Mouse (Mus musculus): ENCODE results near the gene Armh2. TPM values are rescaled to one million over a fixed set of nuclear protein-coding genes. Genes with fewer than 3 reads are reported as not detected.

The Armh2 gene
- polyA plus RNA-seq, 1 experiment from 2014 or later: not detected

- no peak overlapping the region for H3K4me2 ChIP-seq (replicated peaks)
- WGBS: 71% methylated on average over 10 of the region's 10 CpGs
Measured at GRCm38 (mm10) chr13:24721502-24721901, 19.5 kb upstream of the Armh2 start.

GRCm38 (mm10) chr13:24723699-24724394, 17.2 kb upstream of the Armh2 start:
- H3K27ac ChIP-seq: no peak overlapping the region
- ATAC-seq: no peak
- H3K9ac ChIP-seq: no peak overlapping the region
- H3K9me3 ChIP-seq: no peaks in the 10 kb centered on the region
- WGBS: 74% methylated on average over 8 of the region's 8 CpGs
- no peak overlapping the region for H3K4me3 ChIP-seq (replicated peaks)
- H3K4me1 ChIP-seq (replicated peaks): no peaks in the 10 kb centered on the region
- no peaks in the 10 kb centered on the region for H3K27me3 ChIP-seq (replicated peaks)
- H3K4me2 ChIP-seq (replicated peaks): no peak overlapping the region
- H3K36me3 ChIP-seq: no peaks in the 10 kb centered on the region

More at GRCm38 (mm10) chr13:24721502-24721901, 19.5 kb upstream of the Armh2 start:
- no peak overlapping the region for H3K27ac ChIP-seq
- H3K4me1 ChIP-seq (replicated peaks): no peaks in the 10 kb centered on the region
- H3K36me3 ChIP-seq: no peaks in the 10 kb centered on the region
- H3K9ac ChIP-seq: no peak overlapping the region
- H3K9me3 ChIP-seq: no peaks in the 10 kb centered on the region
- no peak for ATAC-seq
- no peaks in the 10 kb centered on the region for H3K27me3 ChIP-seq (replicated peaks)
- no peak overlapping the region for H3K4me3 ChIP-seq (replicated peaks)

- no peaks in the 10 kb centered on the region for H3K4me1 ChIP-seq (replicated peaks)
- H3K36me3 ChIP-seq: no peaks in the 10 kb centered on the region
- no peak overlapping the region for H3K9ac ChIP-seq
- no peak overlapping the region for H3K4me2 ChIP-seq (replicated peaks)
- no peak for ATAC-seq
- WGBS: 64% methylated on average over 4 of the region's 4 CpGs
- no peaks in the 10 kb centered on the region for H3K9me3 ChIP-seq
- no peak overlapping the region for H3K27ac ChIP-seq
- H3K27me3 ChIP-seq (replicated peaks): no peaks in the 10 kb centered on the region
- no peak overlapping the region for H3K4me3 ChIP-seq (replicated peaks)
Measured at GRCm38 (mm10) chr13:24724395-24724759, 16.7 kb upstream of the Armh2 start.

DNA sequence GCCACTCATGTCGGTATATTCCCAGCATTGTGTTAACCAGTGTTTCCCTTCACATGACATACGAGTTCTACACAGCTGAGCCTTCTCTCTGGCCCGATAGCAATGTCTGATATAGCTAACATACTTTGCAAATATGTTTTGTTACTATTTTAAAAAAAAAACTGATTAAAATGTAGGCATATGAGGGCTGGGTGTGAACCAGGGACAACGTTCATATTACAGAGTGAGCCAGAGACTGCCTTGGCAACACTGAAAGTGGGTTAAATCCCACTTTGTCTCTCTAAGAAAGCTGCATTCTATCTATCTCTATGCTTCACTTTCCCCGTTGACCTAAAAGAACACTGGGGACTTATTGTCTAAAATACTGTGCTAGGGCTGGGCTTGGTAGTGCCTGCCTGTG, 11.9 kb upstream of the Armh2 start:
- H3K4me3 ChIP-seq (replicated peaks): no peak overlapping the region
- H3K27ac ChIP-seq: no peak overlapping the region
- no peaks in the 10 kb centered on the region for H3K9me3 ChIP-seq
- H3K4me2 ChIP-seq (replicated peaks): no peak overlapping the region
- no peaks in the 10 kb centered on the region for H3K4me1 ChIP-seq (replicated peaks)
- ATAC-seq: no peak
- WGBS: 92% methylated on average over 5 of the region's 5 CpGs
- no peaks in the 10 kb centered on the region for H3K27me3 ChIP-seq (replicated peaks)
- no peaks in the 10 kb centered on the region for H3K36me3 ChIP-seq
- H3K9ac ChIP-seq: no peak overlapping the region

DNA sequence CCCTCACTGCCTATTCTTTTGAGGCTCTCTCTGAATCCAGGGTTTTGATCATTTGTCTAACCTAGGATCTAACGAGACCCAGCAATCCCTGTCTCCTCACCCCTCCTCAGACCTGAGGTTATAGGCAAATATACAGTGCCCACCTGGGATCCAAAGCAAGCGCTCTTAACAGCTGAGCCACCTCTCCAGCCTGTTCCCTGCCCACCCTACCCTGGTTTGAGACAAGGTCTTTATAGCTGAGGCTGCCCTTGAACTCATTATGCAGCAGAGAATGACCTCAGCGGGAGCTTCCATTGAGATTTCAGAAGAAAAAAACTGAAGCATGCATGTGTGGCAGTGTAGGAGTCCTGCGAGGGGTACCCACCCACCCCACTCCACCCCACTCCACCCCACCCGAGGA, 6.5 kb upstream of the Armh2 start:
- H3K4me1 ChIP-seq (replicated peaks): no peaks in the 10 kb centered on the region
- no peaks in the 10 kb centered on the region for H3K27me3 ChIP-seq (replicated peaks)
- no peaks in the 10 kb centered on the region for H3K36me3 ChIP-seq
- H3K9ac ChIP-seq: no peak overlapping the region
- WGBS: 83% methylated on average over 5 of the region's 5 CpGs
- no peak overlapping the region for H3K27ac ChIP-seq
- no peak for ATAC-seq
- H3K4me3 ChIP-seq (replicated peaks): no peak overlapping the region
- H3K9me3 ChIP-seq: no peaks in the 10 kb centered on the region
- H3K4me2 ChIP-seq (replicated peaks): no peak overlapping the region

DNA sequence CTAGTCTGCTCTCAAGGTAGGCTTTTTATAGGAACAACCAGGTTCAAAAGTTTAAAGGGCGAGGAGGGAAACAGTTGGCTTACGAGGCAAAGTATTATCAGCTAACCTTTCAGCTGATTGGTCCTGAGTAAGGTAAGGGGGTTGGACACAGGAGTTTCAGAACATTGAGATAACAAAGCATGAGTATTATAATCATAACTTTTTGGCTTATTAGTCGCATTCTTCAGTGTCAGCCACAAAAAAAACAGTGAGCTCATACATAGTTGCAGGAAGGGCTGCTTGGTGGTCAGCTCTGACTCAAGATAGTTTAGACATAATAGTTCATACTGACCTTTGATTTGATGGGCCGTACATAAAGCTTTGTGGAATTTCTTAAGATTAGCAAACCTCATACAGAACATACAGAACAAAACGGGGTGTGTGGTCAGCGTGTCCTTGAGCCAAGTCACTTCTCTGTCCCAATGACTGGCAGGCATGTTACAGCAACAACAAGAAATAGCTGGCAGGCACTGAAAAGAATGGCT, 5.4 kb upstream of the Armh2 start:
- H3K27me3 ChIP-seq (replicated peaks): no peaks in the 10 kb centered on the region
- no peak overlapping the region for H3K4me2 ChIP-seq (replicated peaks)

GRCm38 (mm10) chr13:24747823-24748222, 6.8 kb downstream of the Armh2 start:
- no peaks in the 10 kb centered on the region for H3K4me1 ChIP-seq (replicated peaks)
- no peaks in the 10 kb centered on the region for H3K27me3 ChIP-seq (replicated peaks)
- WGBS: 74% methylated on average over 3 of the region's 3 CpGs
- no peaks in the 10 kb centered on the region; the same call in 1 of the 2 replicates for H3K36me3 ChIP-seq
- H3K9ac ChIP-seq: no peak overlapping the region
- no peak overlapping the region for H3K27ac ChIP-seq
- no peak for ATAC-seq
- H3K4me2 ChIP-seq (replicated peaks): no peak overlapping the region
- no peaks in the 10 kb centered on the region for H3K9me3 ChIP-seq
- no peak overlapping the region for H3K4me3 ChIP-seq (replicated peaks)

More for the DNA sequence above, 5.4 kb upstream of the Armh2 start:
- H3K36me3 ChIP-seq: no peaks in the 10 kb centered on the region
- WGBS: 67% methylated on average over 6 of the region's 6 CpGs
- H3K9me3 ChIP-seq: no peaks in the 10 kb centered on the region
- H3K4me1 ChIP-seq (replicated peaks): no peaks in the 10 kb centered on the region
- no peak overlapping the region for H3K4me3 ChIP-seq (replicated peaks)
- no peak overlapping the region for H3K9ac ChIP-seq
- H3K27ac ChIP-seq: no peak overlapping the region
- ATAC-seq: peak; percentile 55; the same call in 1 of the 2 replicates

DNA sequence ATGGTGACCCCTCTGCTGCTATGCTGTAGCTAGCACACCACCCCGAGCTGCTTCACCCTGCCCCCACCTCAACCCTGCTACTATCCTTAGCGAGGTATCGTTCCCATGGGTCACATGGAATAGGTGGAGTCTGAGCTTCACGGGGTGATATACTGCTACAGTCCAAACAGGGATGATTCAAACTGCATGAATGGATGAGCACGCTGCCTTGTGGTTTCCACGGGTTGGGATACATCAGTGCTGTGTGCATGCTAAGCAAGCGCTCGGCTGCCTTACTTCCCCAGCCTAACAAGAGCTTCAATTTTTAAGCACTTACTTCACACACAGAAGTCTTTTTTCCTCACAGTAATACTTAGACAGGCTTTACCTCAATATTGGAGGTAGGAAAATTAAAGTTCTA, 9.8 kb downstream of the Armh2 start:
- H3K9ac ChIP-seq: no peak overlapping the region
- no peak for ATAC-seq
- no peaks in the 10 kb centered on the region for H3K9me3 ChIP-seq
- no peaks in the 10 kb centered on the region for H3K27me3 ChIP-seq (replicated peaks)
- WGBS: 89% methylated on average over 8 of the region's 8 CpGs
- no peaks in the 10 kb centered on the region for H3K4me1 ChIP-seq (replicated peaks)
- no peak overlapping the region for H3K4me2 ChIP-seq (replicated peaks)
- H3K27ac ChIP-seq: no peak overlapping the region
- H3K4me3 ChIP-seq (replicated peaks): no peak overlapping the region
- H3K36me3 ChIP-seq: peaks cover under 1% of the 10 kb centered on the region; the same call in 1 of the 2 replicates

DNA sequence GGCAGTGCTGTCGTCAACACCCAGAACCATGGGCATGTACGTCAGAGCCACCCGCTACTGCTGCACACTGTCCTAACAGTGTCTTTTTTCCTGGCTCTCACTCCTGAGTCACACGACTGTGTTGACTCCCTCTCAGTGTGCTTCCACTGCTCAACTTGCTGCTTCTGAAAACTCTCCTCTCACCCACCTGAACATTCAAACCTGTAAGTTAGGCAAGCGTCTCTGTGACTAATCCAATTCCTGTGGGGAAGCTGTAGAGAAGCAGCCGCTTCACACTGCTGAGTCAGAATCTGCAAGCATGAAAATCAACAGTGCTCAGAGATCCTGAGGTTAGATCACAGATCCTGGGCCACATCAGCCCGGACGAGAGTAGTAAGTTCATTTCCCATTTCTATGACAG, 10.4 kb downstream of the Armh2 start:
- 84% methylated on average over 8 of the region's 8 CpGs for WGBS
- H3K4me2 ChIP-seq (replicated peaks): no peak overlapping the region
- peaks cover 2% of the 10 kb centered on the region; the same call in 1 of the 2 replicates for H3K36me3 ChIP-seq
- H3K9me3 ChIP-seq: no peaks in the 10 kb centered on the region
- H3K27ac ChIP-seq: no peak overlapping the region
- no peaks in the 10 kb centered on the region for H3K4me1 ChIP-seq (replicated peaks)
- no peaks in the 10 kb centered on the region for H3K27me3 ChIP-seq (replicated peaks)
- ATAC-seq: no peak
- H3K4me3 ChIP-seq (replicated peaks): no peak overlapping the region
- H3K9ac ChIP-seq: no peak overlapping the region

DNA sequence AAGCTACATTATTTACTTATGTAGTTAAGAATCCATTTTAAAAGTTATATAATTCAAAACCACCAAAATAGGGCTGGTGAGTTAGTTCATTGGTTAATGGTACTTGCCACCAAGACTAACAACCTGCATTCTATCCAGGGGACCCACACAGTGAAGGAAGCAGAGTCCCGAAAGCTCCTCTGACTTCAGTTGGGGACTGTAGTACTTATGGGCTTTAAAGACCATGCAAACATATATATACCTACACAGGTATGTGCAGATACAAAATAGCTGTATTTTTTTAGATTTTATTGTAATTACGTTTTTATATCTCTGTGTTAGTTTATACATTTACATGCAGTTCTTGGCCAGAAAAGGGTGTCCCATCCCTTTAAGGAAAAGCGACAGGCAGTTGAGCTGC, 15.7 kb downstream of the Armh2 start:
- no peaks in the 10 kb centered on the region for H3K27me3 ChIP-seq (replicated peaks)
- H3K27ac ChIP-seq: no peak overlapping the region
- no peak overlapping the region for H3K4me3 ChIP-seq (replicated peaks)
- H3K36me3 ChIP-seq: peaks cover 9% of the 10 kb centered on the region; the same call in 1 of the 2 replicates
- no peaks in the 10 kb centered on the region for H3K9me3 ChIP-seq
- ATAC-seq: no peak
- H3K4me1 ChIP-seq (replicated peaks): peaks cover 4% of the 10 kb centered on the region; the same call in 1 of the 2 replicates
- 93% methylated on average over 3 of the region's 3 CpGs for WGBS
- no peak overlapping the region for H3K9ac ChIP-seq
- no peak overlapping the region for H3K4me2 ChIP-seq (replicated peaks)

GRCm38 (mm10) chr13:24757820-24758564, 17.0 kb downstream of the Armh2 start:
- peaks cover 4% of the 10 kb centered on the region; the same call in 1 of the 2 replicates for H3K4me1 ChIP-seq (replicated peaks)
- no peak overlapping the region for H3K4me3 ChIP-seq (replicated peaks)
- WGBS: 75% methylated on average over 12 of the region's 12 CpGs
- H3K27me3 ChIP-seq (replicated peaks): no peaks in the 10 kb centered on the region
- no peak overlapping the region for H3K27ac ChIP-seq
- no peaks in the 10 kb centered on the region for H3K9me3 ChIP-seq
- H3K36me3 ChIP-seq: peaks cover 9% of the 10 kb centered on the region; the same call in 1 of the 2 replicates
- no peak overlapping the region for H3K4me2 ChIP-seq (replicated peaks)
- no peak overlapping the region for H3K9ac ChIP-seq
- ATAC-seq: no peak

- Histone ChIP-seq H3K4me1 (replicated peaks) (peaks cover 4% of the 10 kb centered on the region; the same call in 1 of the 2 replicates), H3K27ac (no peak overlapping the region), H3K9me3 (no peaks in the 10 kb centered on the region), H3K27me3 (replicated peaks) (no peaks in the 10 kb centered on the region), H3K9ac (no peak overlapping the region), H3K36me3 (peaks cover 9% of the 10 kb centered on the region; the same call in 1 of the 2 replicates), H3K4me2 (replicated peaks) (no peak overlapping the region), H3K4me3 (replicated peaks) (no peak overlapping the region)
- WGBS: 86% methylated on average over 10 of the region's 10 CpGs
- ATAC-seq: no peak
Measured at GRCm38 (mm10) chr13:24759451-24759850, 18.4 kb downstream of the Armh2 start.
